Mouse (Mus musculus) liver, embryonic 14.5 days (tissue): ENCODE measurements around the gene Nudt4. TPM values are rescaled to one million over a fixed set of nuclear protein-coding genes. Genes with fewer than 3 reads are reported as not detected.

ENCODE experiments used
- ATAC-seq: fragments of 200-750 bp; cut with Nextera tagmentation; 2 replicates; pipeline ENCODE4 v1.8.0; 2017; ENCODE audit warnings: moderate number of reproducible peaks, mild to moderate bottlenecking, moderate library complexity; ENCODE audit not compliant: insufficient read depth
- DNase-seq, 3 experiments: peaks; one replicate each; pipeline ENCODE4 v3.0.0-alpha.2; 2012 to 2013; ENCODE audit warnings: low read depth in 3 of 3, low spot score in 3 of 3
- H3K27ac ChIP-seq: fragments of 300-500 bp; sonication (generic); 2 replicates; pipeline ENCODE4 v1.5.1; 2014; ENCODE audit warnings: moderate library complexity, mild to moderate bottlenecking, control low read depth, inconsistent platforms
- H3K27me3 ChIP-seq: fragments of 300-500 bp; sonication (generic); 2 replicates; pipeline ENCODE4 v1.6.1; 2014; ENCODE audit warnings: mild to moderate bottlenecking, low read length, moderate library complexity; ENCODE audit not compliant: control insufficient read depth, insufficient read depth
- H3K36me3 ChIP-seq: fragments of 300-500 bp; sonication (generic); replicated peaks from 2 replicates; pipeline ENCODE4 v1.6.1; 2014; ENCODE audit warnings: low read depth; ENCODE audit not compliant: control insufficient read depth, insufficient read depth
- H3K4me1 ChIP-seq, 2 experiments: fragments of 200-500 bp in 1 of 2; fragments of 300-500 bp in 1 of 2; sonication (generic) in 1 of 2; replicated peaks; 2 replicates each; pipeline ENCODE4 v1.6.1; 2012 to 2014; ENCODE audit warnings: antibody characterized with exemption in 1 of 2, inconsistent platforms in 1 of 2, low read length in 1 of 2; ENCODE audit not compliant: control insufficient read depth in 2 of 2, insufficient read depth in 2 of 2
- H3K4me2 ChIP-seq: fragments of 300-500 bp; sonication (generic); 2 replicates; pipeline ENCODE4 v1.6.1; 2014; ENCODE audit warnings: low read depth, mild to moderate bottlenecking, control low read depth, moderate library complexity
- H3K4me3 ChIP-seq, 2 experiments: fragments of 200-500 bp in 1 of 2; fragments of 300-500 bp in 1 of 2; sonication (generic) in 1 of 2; 2 replicates each; pipeline ENCODE4 v1.5.1; 2012 to 2014; ENCODE audit warnings: low read depth in 2 of 2, low read length in 2 of 2, mild to moderate bottlenecking in 2 of 2, control low read depth in 1 of 2, inconsistent platforms in 1 of 2, moderate library complexity in 1 of 2; ENCODE audit not compliant: insufficient read depth in 1 of 2
- H3K9ac ChIP-seq: fragments of 300-500 bp; sonication (generic); replicated peaks from 2 replicates; pipeline ENCODE4 v1.6.1; 2014; ENCODE audit warnings: mild to moderate bottlenecking, control low read depth, moderate library complexity
- H3K9me3 ChIP-seq: fragments of 300-500 bp; sonication (generic); 2 replicates; pipeline ENCODE4 v1.6.1; 2016; ENCODE audit warnings: low read length, mixed read lengths; ENCODE audit not compliant: control insufficient read depth
- CTCF ChIP-seq: IDR thresholded peaks from 2 replicates; pipeline ENCODE4 v1.5.1; 2016; ENCODE audit warnings: antibody characterized with exemption, low read depth, control low read depth
- EP300 ChIP-seq: IDR thresholded peaks from 2 replicates; pipeline ENCODE4 v1.6.1; 2016; ENCODE audit warnings: antibody characterized with exemption, low read depth
- whole genome bisulfite sequencing: fragments of 180-500 bp; shearing (Covaris S2); extraction: QIAGEN DNeasy Blood & Tissue Kit; methylation state at CpG from one replicate; pipeline ENCODE4 v1.1.7; 2014; ENCODE audit not compliant: insufficient replicate concordance; 5-methylcytosine and 5-hydroxymethylcytosine counted together
- polyA plus RNA-seq, 2 experiments: library from polyadenylated mRNA; depleted of rRNA in 1 of 2; stranded (reverse) in 1 of 2; unstranded in 1 of 2; fragments of >200 nt; fragmentation: Nextera tagmentation in 1 of 2; extraction: Ambion mirVana in 1 of 2; gene quantifications; 2 replicates each; pipeline versions ENCODE4 v1.2.1 to v1.2.3; 2012 to 2014

Nudt4 gene
- polyA plus RNA-seq (2012; rRNA removed) (30.0 and 49.7 TPM in 2 replicates), polyA plus RNA-seq (2014; fragmentation: Nextera tagmentation; extraction: Ambion mirVana) (95.5 and 106 TPM in 2 replicates)

DNA sequence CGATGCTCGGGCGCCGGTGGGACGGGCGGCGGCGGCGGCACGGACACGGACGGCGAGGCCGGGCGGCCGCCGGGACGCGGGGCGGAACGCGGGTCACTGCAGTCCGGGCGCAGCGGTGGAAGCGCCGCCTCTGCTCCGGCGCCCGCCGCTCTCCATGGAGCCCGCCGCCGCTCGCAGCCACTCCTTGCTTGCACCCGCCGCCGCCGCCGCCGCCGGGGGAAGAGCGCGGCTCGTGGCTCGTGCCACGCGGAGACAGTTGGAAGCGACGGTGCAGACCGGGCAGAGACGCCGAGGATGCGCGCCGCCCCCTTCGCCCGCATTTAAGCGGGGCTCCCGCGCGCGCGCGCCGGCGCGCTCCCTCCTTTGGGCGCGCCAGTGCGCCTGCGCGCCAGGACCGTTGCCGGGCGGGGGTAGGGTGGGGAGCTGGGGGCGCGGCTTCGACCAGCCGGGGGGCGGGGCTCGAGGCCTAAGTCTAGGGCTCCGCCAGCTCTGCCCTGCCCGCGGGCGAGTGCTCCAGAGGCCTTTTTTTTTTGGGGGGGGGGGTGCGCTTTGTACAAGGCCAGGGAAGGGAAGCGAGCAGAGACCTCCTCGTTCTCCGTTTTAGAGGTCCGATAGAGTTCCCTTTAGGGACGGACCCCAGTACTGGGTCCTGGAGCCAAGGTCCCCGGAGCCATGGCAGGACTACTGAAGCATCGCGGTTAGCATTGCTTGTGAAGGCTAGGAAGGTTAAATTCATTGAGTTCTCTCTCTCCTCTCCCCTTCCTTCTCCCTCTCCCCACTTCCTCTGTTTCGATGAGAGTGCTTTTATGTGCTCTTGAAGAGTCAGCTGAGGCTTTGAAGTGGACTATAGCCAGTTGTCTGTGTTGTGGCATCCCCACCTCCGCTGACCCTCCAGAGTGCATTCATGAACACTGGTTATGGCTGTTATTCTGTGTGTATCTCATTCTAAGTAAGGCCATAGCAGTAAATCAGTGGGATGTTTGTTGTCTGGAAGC, at the start of gene Nudt4:
Gene Nudt4 (minus strand): TSS at position 296 of the 995 bp plus-strand sequence.
- Histone ChIP-seq H3K27me3 (no peaks in the 10 kb centered on the region), H3K9ac (peak within 1 kb of the TSS; percentile 99), H3K4me3 (peak within 1 kb of the TSS; percentile 98 to 99), H3K36me3 (peaks cover 28% of the 10 kb centered on the region), H3K4me2 (peak within 1 kb of the TSS; percentile 63), H3K4me1 (peaks cover 36 to 56% of the 10 kb centered on the region in 2 experiments), H3K27ac (peak within 1 kb of the TSS; percentile 87), H3K9me3 (no peaks in the 10 kb centered on the region)
- 1% methylated on average over 83 of the region's 97 CpGs for WGBS
- no peak for TF ChIP-seq CTCF
- no peak for TF ChIP-seq EP300
- DNase-seq: peak; percentile 81 to 85 (median 83)
- peak; percentile 90 for ATAC-seq

DNA sequence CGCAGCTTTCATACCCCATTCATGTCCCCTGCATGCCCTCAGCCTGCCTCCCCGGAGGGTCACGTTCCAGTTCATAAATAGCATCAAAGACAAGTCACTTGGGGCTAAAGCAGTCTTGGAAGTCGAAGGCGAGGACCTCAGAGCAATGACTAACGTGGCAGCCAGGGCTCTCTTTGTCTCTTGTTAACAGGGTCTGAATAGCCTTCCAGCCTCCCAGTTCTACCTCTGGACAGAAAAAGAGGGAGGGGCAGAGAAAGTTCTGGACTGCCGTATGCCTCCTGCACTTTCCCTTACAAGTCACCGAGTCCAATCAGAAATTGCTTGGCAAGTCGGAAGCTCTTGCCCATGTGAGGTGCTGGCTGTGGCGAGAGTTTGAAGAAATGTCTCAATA, 47.4 kb upstream of the Nudt4 start:
- no peak overlapping the region for H3K4me3 ChIP-seq
- H3K9me3 ChIP-seq: no peaks in the 10 kb centered on the region
- no peak for TF ChIP-seq CTCF
- no peak for TF ChIP-seq EP300
- H3K4me1 ChIP-seq: peaks cover 0 to 10% of the 10 kb centered on the region in 2 experiments; a peak in 2 of 4 replicates
- H3K36me3 ChIP-seq: no peaks in the 10 kb centered on the region
- 57% methylated on average over 10 of the region's 10 CpGs for WGBS
- H3K27ac ChIP-seq: no peak overlapping the region
- H3K9ac ChIP-seq: no peak overlapping the region
- DNase-seq (no peak), ATAC-seq (no peak)
- H3K27me3 ChIP-seq: no peaks in the 10 kb centered on the region; the same call in 1 of the 2 replicates
- no peak overlapping the region for H3K4me2 ChIP-seq

DNA sequence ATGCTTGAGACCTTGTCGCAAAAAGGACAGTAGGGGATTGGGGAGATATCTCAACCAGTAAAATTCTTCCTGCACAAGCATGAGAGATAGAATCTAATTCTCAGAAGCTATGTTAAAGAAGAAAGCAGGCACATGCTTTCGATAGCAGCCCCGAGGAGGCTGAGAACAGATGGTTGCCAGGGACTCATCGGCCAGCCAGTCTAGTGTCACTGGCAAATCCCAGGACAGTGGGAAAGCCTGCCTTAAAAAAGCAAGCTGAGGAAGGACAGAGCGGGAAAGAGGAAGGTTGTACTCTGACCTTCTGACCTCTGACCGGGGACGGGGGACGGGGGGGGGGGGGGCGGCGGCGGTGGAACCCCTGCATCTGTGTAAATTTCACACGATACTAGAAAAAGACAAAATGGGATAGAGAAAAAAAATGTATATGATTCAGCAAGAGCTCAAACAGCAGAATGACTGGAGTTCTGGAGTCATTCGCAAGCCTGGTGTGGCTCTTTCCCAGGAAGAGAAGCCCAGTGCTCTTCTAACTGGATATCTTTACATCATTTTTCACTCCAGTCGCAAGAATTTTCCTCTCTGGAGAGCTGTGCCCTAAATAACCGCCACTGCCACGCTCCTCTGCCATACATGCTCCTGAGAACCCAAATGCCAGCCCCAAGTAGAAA, 46.9 kb upstream of the Nudt4 start:
- H3K27ac ChIP-seq: no peak overlapping the region
- H3K27me3 ChIP-seq: no peaks in the 10 kb centered on the region; the same call in 1 of the 2 replicates
- H3K4me2 ChIP-seq: no peak overlapping the region
- no peak for ATAC-seq
- DNase-seq: no peak
- WGBS: 47% methylated on average over 14 of the region's 16 CpGs
- H3K9ac ChIP-seq: no peak overlapping the region
- no peaks in the 10 kb centered on the region for H3K36me3 ChIP-seq
- no peak for TF ChIP-seq EP300
- no peak for TF ChIP-seq CTCF
- peaks cover 0 to 10% of the 10 kb centered on the region in 2 experiments; a peak in 2 of 4 replicates for H3K4me1 ChIP-seq
- H3K9me3 ChIP-seq: no peaks in the 10 kb centered on the region
- no peak overlapping the region for H3K4me3 ChIP-seq

DNA sequence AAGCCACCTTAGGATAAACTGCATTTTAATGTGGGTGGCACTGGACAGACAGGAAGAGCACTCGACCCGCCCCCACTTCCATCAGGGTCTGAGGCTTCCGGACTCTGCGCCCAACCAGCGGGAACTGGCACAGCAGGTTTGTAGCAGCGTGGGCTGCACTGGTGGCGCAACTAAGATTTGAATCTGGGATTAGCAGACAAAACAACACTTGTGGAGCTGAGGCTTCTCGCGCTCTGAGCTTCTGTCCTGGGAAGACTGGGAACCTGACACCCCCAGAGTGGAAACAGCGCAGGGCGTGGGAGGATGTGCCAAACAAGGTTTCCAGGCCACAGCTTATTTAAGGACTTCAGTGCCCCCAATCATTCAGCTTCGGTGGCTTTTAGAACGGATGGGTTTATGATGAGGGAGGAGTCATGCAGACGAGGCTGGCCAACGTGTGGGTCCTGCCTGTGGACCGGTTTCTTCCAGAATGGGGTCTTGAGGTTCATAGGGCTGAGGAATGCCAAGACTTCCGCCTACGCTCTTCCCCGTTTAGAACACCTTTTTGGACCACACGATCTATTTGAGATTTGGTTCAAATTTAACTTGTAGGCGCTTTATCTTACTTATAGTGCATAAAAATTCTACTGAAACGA, 41.1 kb upstream of the Nudt4 start:
- Histone ChIP-seq H3K4me3 (no peak overlapping the region), H3K36me3 (no peaks in the 10 kb centered on the region), H3K4me2 (no peak overlapping the region; the same call in 1 of the 2 replicates), H3K4me1 (peaks cover 0 to 4% of the 10 kb centered on the region in 2 experiments; a peak in 2 of 4 replicates), H3K27me3 (no peaks in the 10 kb centered on the region), H3K27ac (no peak overlapping the region), H3K9me3 (no peaks in the 10 kb centered on the region), H3K9ac (no peak overlapping the region)
- TF ChIP-seq CTCF (no peak), EP300 (no peak)
- ATAC-seq: no peak
- DNase-seq: no peak
- 40% methylated on average over 22 of the region's 22 CpGs for WGBS
